Mouse (Mus musculus): ENCODE measurements around the gene Radil.
A peak's percentile ranks its signal among the peaks of the same experiment; 100 is the strongest.

Radil gene

GRCm38 (mm10) chr5:142478829-142479435, 72.0 kb downstream of the Radil start:
- peak; percentile 82 for DNase-seq

DNA sequence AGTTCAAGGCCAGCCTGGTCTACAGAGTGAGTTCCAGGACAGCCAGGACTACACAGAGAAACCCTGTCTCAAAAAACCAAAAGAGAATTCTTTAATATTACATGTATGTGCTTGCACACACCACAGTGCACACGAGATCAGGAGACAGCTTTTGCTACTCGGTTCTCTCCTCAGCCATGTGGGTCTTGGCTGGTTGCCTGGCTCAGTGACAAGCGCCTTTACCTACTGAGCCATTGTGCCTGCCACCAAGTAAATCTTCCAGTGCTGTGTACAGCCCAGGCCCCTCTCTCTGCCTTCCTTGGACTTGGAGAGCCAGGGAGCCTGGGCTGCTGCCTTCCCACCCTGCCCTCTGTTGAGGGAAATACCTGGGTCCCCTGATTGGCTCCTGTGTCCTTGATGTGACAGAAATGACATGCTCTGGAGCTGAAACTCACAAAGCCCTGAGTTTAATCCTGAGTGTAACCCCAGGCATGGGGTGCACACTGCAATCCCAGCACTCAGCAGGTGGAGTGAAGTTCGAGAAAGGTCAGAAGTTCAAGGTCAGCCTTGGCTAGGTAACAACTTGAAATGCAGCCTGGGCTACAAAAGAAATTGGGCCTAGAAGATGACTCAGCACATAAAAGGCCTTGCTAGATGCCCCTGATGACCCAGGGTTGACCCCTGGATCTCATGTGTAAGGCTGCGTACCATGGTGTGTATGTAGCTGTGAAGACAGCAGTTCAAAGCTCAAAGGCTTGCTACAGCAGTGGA, 72.9 kb downstream of the Radil start:
- DNase-seq: no peak

- DNase-seq: no peak
These were observed 73.6 kb downstream of the Radil start for GRCm38 (mm10) chr5:142477346-142477745.

DNA sequence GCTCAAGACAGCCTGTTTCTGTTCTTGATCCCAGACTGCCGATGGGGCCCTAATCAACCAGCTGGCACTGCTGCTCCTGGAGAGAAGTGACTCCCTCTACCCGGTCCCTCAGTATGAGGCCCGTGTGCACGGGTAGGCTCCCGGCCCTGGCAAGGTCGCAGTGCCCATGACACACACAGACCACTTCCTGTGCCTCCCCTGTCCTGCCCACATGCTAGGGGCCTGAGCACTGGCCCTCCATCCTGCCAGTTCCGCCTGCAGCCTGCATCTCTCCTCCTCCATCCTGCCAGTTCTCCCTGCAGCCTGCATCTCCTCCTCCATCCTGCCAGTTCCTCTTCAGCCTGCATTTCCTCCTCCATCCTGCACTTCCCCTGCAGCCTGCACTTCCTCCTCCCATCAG, 75.2 kb downstream of the Radil start:
- DNase-seq: no peak

DNA sequence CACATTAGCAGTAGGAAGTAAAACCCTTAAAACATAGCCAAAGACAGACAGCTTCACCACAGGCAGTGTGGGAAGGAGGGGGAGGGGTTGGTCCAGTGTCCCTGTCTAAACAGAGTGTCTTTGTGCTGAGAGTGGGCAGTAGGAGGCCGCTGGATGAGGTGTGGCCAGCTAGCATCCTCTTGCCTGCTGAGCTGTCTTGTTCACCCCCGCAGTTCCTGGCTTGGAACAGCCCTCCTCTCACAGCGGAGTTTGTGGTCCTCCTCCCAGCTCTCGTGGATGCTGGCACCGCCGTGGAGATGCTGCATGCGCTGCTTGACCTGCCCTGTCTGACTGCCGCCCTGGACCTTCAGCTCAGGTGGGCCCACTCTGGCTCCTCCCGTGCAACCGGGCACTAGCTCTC, 77.2 kb downstream of the Radil start:
- peak; percentile 60 for DNase-seq

- DNase-seq: no peak
These were observed 81.1 kb downstream of the Radil start for GRCm38 (mm10) chr5:142469796-142470195.

DNA sequence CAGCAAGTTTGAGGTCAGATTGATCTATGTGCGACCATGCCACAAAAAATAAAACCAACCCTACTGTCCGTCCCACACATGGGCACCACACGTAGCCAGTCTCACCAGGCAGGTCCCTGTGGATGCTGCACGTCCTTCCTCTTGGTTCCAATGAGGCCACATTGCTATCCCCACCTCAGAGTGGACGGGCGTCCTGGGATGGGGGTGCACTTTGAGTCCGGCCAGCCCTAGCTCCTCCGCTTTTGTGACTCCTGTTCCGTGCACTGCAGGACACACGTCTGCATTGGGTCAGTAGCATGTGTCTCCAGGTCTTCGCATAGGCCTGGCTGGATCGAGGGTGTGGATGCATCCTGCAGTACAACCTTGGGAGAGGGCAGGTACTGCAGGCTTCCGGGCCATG, 82.5 kb downstream of the Radil start:
- DNase-seq: no peak

- peak; percentile 99 for DNase-seq
These were observed 87.1 kb downstream of the Radil start, which contains the start of gene Ap5z1 for GRCm38 (mm10) chr5:142463461-142464454. Gene Ap5z1 (plus strand): TSS chr5:142463944.

GRCm38 (mm10) chr5:142463011-142463410, 87.9 kb downstream of the Radil start:
- no peak for DNase-seq

DNA sequence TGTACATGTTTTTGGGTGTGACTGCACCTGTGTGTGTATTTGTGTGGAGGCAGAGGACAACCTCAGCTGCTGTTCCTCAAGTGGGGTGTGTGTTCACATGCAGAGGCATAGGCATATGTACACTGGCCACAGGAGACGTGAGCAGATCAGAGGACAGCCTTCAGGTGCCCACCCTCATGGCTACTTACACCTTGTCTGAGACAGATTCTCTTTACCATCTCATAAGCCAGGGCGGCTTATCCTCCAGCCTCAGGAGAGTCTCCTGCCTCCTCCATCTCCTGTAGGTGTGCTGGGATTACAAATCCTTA, 88.3 kb downstream of the Radil start:
- no peak for DNase-seq

DNA sequence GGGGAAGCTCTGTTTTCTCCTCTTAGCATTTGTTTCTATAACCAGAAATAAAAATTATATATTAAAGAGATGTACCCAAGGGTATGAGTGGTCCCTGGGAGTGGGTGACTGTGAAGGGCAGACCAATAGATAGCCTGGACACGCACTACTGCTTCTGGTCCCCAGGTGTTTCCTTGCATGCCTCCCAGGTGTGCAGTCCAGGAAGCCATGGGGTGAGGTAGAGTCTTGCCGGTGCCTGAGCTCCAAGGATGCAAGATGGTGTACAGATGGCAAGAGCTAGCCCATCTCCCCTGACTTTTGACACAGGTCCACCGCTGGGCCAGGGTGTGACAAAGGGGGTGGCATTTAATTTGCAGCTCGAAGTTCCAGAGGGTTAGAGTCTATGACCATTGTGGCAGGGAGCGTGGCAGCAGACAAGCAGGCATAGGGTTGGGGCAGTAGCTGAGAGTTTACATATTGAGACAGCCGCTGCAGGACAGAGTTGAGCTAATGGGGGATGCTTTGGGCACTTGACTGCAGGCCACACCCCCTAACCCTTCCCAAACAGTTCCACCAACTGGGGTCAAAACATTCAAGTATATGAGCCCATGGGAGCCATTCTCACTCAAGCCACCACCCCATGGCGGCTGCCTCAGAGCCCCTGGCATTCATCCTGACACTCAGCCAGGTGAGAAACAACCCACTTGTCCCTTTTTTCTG, 88.8 kb downstream of the Radil start:
- DNase-seq: no peak

DNA sequence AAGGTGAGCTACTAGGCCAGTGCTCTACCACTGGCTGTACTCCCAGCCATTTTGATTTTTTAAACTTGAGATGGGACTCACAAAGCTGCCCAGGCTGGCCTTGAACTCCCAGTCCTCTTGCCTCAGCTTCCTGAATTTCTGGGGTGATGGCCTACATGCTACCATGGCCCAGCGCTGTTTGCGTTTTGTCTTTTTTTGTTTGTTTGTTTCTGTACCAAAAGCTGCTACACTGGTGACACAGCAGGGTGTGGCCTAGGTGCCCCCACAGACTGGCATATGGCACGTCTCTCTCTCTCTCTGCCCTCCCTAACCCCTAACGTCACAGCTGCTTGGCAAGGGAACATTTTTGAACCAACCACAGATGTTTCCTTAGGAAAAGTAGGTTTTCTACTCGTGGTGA, 91.1 kb downstream of the Radil start:
- no peak for DNase-seq

DNA sequence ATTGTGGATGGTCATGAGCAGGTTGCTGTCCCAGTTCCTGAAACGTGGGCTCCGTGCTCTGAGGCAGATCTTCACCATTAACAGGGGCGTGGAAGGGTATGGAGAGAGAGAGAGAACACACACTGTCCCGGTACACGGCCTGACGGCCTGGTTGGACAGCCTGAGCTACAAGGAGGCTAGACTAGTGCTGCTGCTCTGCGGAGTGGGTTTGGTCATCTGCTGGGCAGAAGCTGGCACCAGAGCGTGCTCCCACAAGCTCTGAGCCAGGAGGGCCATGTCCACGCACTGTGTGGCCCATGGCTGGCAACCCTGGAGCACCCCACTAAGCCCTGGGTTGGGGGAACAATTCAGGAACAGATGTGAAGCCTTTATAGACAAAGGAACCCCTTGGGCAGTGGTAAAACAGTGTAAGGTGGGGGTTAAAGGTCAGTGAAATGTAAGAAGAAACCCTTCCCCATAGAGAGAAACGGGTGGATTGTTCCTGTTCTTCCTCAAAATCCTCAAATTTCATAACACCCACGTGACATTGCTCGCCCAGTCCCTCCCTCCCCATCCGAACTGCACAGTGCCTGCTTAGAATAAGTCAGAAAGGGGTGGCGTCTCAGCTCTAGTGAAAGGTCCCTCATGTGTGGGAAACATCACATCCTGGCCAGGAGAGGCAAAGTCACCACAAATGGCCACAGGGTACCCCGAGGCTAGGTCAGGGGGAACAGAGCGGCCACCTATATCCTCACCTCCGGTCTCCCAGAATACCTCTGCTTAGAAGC, 91.9 kb downstream of the Radil start:
- no peak for DNase-seq

GRCm38 (mm10) chr5:142457345-142457744, 93.6 kb downstream of the Radil start:
- no peak for DNase-seq

DNA sequence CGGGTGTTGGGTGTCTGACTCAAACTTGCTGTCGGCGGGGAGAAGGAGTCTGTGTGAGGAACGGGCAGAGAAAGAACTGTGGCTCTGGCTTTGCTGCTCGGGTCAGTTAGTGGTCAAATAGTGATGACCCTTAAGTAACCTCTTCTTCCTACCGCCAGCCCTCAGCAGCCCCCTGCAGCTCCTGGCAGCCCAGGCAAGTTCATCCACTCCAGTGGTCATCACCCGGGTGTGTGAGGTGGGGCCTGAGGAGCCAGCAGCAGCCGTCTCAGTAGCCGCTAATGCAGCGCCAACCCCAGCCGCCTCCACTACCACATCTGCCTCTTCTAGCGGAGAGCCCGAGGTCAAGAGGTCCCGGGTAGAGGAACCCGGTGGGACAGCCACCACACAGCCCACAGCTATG, 94.6 kb downstream of the Radil start:
- peak; percentile 17 for DNase-seq

DNA sequence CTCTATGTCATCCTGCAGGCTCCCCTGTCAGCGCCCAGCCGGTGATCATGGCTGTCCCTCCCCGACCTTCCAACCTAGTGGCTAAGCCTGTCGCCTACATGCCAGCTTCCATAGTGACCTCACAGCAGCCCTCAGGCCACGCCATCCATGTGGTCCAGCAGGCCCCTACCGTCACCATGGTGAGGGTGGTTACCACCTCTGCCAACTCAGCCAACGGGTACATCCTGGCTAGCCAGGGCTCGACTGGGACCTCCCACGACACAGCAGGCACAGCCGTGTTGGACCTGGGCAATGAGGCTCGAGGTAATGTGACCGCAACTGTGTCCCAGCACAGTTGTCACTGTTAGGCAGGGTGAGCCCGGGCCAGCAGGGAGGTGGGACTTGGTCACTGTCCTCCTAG, 97.2 kb downstream of the Radil start:
- DNase-seq: no peak

- DNase-seq: peak; percentile 72
These were observed 99.1 kb downstream of the Radil start for GRCm38 (mm10) chr5:142451759-142452158.

DNA sequence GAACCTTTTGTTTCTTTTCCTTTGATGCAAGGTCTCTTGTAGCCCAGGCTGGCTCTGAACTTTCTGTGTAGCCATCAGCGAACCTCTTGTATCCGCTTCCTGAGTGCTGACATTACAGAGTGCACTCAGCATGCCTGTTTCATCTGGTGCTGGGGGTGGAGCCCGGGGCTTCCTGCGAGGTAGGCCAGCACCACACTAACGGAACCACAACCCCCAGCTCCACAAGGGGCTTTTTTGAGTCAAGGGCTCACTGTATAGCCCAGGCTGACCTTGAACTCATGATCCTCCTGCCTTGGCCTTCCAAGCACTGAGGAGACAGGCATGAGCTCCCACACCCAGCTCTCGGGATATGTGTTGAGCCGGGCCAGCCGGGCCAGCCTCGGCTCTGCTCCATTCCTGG, 100.1 kb downstream of the Radil start:
- DNase-seq: no peak

- no peak for DNase-seq
These were observed 102.3 kb downstream of the Radil start for GRCm38 (mm10) chr5:142448623-142449022.

GRCm38 (mm10) chr5:142448076-142448475, 102.8 kb downstream of the Radil start:
- DNase-seq: peak; percentile 95

DNA sequence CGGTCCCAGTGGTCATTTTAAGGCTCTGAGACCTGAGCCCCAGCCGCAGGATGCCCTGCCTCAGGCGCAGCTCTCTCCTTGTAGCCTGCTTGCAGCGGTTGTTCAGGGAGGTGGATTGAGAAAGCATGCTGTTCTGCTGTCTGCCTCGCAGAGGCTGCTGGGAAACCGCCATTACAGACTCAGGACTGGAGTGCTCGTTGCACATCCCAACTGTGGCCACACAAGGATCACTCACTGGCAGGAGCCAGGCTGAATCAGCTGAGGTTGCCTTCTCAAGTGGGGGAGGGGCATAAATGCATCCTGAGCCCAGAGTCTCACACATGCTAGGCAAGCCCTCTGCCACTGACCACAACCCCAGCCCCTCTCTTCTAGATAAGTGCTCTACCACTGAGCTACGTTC, 105.2 kb downstream of the Radil start:
- peak; percentile 52 for DNase-seq

Data from retina, postnatal 1 day (tissue).